Mouse (Mus musculus): ENCODE data around the gene Olfr452.

Olfr452 gene

GRCm38 (mm10) chr6:42784793-42785192, at the start of gene Olfr452:
Gene Olfr452 (plus strand): TSS chr6:42785093.
- in situ Hi-C loops (cut with MboI; ENCODE audit: unreplicated experiment in 2 of 2): no loop called here

GRCm38 (mm10) chr6:42739071-42739470, 45.8 kb upstream of the Olfr452 start, which contains the start of gene Olfr453:
Gene Olfr453 (plus strand): TSS chr6:42739371.
- in situ Hi-C loops (cut with MboI; ENCODE audit: unreplicated experiment in 2 of 2): no loop called here

GRCm38 (mm10) chr6:42742303-42742702, 42.6 kb upstream of the Olfr452 start:
- in situ Hi-C loops (cut with MboI; ENCODE audit: unreplicated experiment in 2 of 2): no loop called here

- in situ Hi-C loops (cut with MboI; ENCODE audit: unreplicated experiment in 2 of 2): no loop called here
Observed at GRCm38 (mm10) chr6:42747846-42748245, 37.0 kb upstream of the Olfr452 start.

GRCm38 (mm10) chr6:42756104-42756503, 28.8 kb upstream of the Olfr452 start, which contains the start of gene Olfr38:
Gene Olfr38 (plus strand): TSS chr6:42756404.
- in situ Hi-C loops (cut with MboI; ENCODE audit: unreplicated experiment in 2 of 2): no loop called here

- in situ Hi-C loops (cut with MboI; ENCODE audit: unreplicated experiment in 2 of 2): no loop called here
Observed at GRCm38 (mm10) chr6:42777066-42777465, 7.8 kb upstream of the Olfr452 start.

- in situ Hi-C loops (cut with MboI; ENCODE audit: unreplicated experiment in 2 of 2): no loop called here
Observed at GRCm38 (mm10) chr6:42790247-42790948, 5.5 kb downstream of the Olfr452 start.

- in situ Hi-C loops (cut with MboI; ENCODE audit: unreplicated experiment in 2 of 2): no loop called here
Observed at GRCm38 (mm10) chr6:42790949-42791556, 6.2 kb downstream of the Olfr452 start.

- in situ Hi-C loops (cut with MboI; ENCODE audit: unreplicated experiment in 2 of 2): no loop called here
Observed at GRCm38 (mm10) chr6:42794982-42795381, 10.1 kb downstream of the Olfr452 start.

- in situ Hi-C loops (cut with MboI; ENCODE audit: unreplicated experiment in 2 of 2): no loop called here
Observed at GRCm38 (mm10) chr6:42811639-42812038, 26.7 kb downstream of the Olfr452 start, which contains the start of gene Olfr450. Gene Olfr450 (plus strand): TSS chr6:42811939.

- in situ Hi-C loops (cut with MboI; ENCODE audit: unreplicated experiment in 2 of 2): loop anchor here in 1 of 2 experiments (25.0 kb wide), 1 partner anchor 1972 kb away; no protein-coding TSS in a partner anchor
Observed at GRCm38 (mm10) chr6:42834084-42834483, 49.2 kb downstream of the Olfr452 start, which contains the start of gene Olfr449. Gene Olfr449 (plus strand): TSS chr6:42834384.

Data from v-Abl transformed pro-B cells (cell line).